Mouse (Mus musculus) liver, embryonic 13.5 days (tissue): ENCODE results near the gene Vmn2r60. TPM values are rescaled to one million over a fixed set of nuclear protein-coding genes. Genes with fewer than 3 reads are reported as not detected.
"Not testable (repeated sequence)": the region's sequence is repeated elsewhere in the genome, so short reads cannot be mapped to it uniquely, and the experiment has no call there.

ENCODE experiments used
- ATAC-seq: fragments of 200-750 bp; cut with Nextera tagmentation; 2 replicates; pipeline ENCODE4 v1.8.0; 2017; ENCODE audit warnings: low read depth, mild to moderate bottlenecking, moderate number of reproducible peaks, moderate library complexity
- DNase-seq: peaks from one replicate; pipeline ENCODE4 v3.0.0; 2022
- H3K27ac ChIP-seq: fragments of 300-500 bp; sonication (generic); 2 replicates; pipeline ENCODE4 v1.5.1; 2015; ENCODE audit warnings: moderate library complexity, mild to moderate bottlenecking, inconsistent platforms
- H3K27me3 ChIP-seq: fragments of 300-500 bp; sonication (generic); 2 replicates; pipeline ENCODE4 v1.6.1; 2015; ENCODE audit warnings: mild to moderate bottlenecking, inconsistent platforms
- H3K36me3 ChIP-seq: fragments of 300-500 bp; sonication (generic); 2 replicates; pipeline ENCODE4 v1.6.1; 2015; ENCODE audit warnings: mild to moderate bottlenecking, inconsistent platforms
- H3K4me1 ChIP-seq: fragments of 300-500 bp; sonication (generic); replicated peaks from 2 replicates; pipeline ENCODE4 v1.6.1; 2015; ENCODE audit warnings: inconsistent platforms
- H3K4me2 ChIP-seq: fragments of 300-500 bp; sonication (generic); 2 replicates; pipeline ENCODE4 v1.6.1; 2015; ENCODE audit warnings: inconsistent platforms, mild to moderate bottlenecking, moderate library complexity
- H3K4me3 ChIP-seq: fragments of 300-500 bp; sonication (generic); replicated peaks from 2 replicates; pipeline ENCODE4 v1.5.1; 2015; ENCODE audit warnings: mild to moderate bottlenecking, inconsistent platforms
- H3K9ac ChIP-seq: fragments of 300-500 bp; sonication (generic); 2 replicates; pipeline ENCODE4 v1.6.1; 2015; ENCODE audit warnings: mild to moderate bottlenecking, inconsistent platforms
- H3K9me3 ChIP-seq: fragments of 300-500 bp; sonication (generic); replicated peaks from 2 replicates; pipeline ENCODE4 v1.6.1; 2016; ENCODE audit warnings: inconsistent platforms
- WGBS: fragments of 180-500 bp; shearing (Covaris S2); methylation state at CpG from one replicate; pipeline ENCODE4 v1.1.7; 2015; ENCODE audit not compliant: insufficient replicate concordance; 5-methylcytosine and 5-hydroxymethylcytosine counted together
- polyA plus RNA-seq: library from polyadenylated mRNA; unstranded; fragments of >200 nt; fragmentation: Nextera tagmentation; extraction: Ambion mirVana; gene quantifications from 2 replicates; pipeline ENCODE4 v1.2.1, GENCODE M21; 2015

Vmn2r60 gene
- not detected in 2 replicates for polyA plus RNA-seq

GRCm38 (mm10) chr7:42107470-42107869, at the start of gene Vmn2r60:
Gene Vmn2r60 (plus strand): TSS chr7:42107770.
- ATAC-seq (no peak), DNase-seq (no peak)
- Histone ChIP-seq H3K9me3 (no peaks in the 10 kb centered on the region), H3K27me3 (no peaks in the 10 kb centered on the region), H3K4me1 (no peaks in the 10 kb centered on the region), H3K4me3 (no peak within 1 kb of the TSS), H3K4me2 (no peak within 1 kb of the TSS), H3K9ac (no peak within 1 kb of the TSS), H3K27ac (no peak within 1 kb of the TSS), H3K36me3 (no peaks in the 10 kb centered on the region)
- 46% methylated on average over 2 of the region's 2 CpGs for WGBS

GRCm38 (mm10) chr7:42058923-42059322, 48.6 kb upstream of the Vmn2r60 start, which contains the start of gene Vmn2r59:
Gene Vmn2r59 (minus strand): TSS chr7:42059023.
- DNase-seq = no peak
- Histone ChIP-seq H3K36me3 (no peaks in the 10 kb centered on the region), H3K27me3 (no peaks in the 10 kb centered on the region), H3K27ac (no peak within 1 kb of the TSS), H3K4me1 (no peaks in the 10 kb centered on the region), H3K4me2 (no peak within 1 kb of the TSS), H3K4me3 (no peak within 1 kb of the TSS), H3K9me3 (no peaks in the 10 kb centered on the region), H3K9ac (no peak within 1 kb of the TSS)
- ATAC-seq = no peak

GRCm38 (mm10) chr7:42107061-42107460, 509 bp upstream of the Vmn2r60 start:
- not testable (repeated sequence) for H3K4me2 ChIP-seq, DNase-seq, H3K9ac ChIP-seq, H3K4me3 ChIP-seq, ATAC-seq, H3K9me3 ChIP-seq, H3K4me1 ChIP-seq, H3K27me3 ChIP-seq, H3K36me3 ChIP-seq, H3K27ac ChIP-seq
- WGBS = 75% methylated on average over 14 of the region's 14 CpGs

Other genes starting within 250 kb of the Vmn2r60 start
- gene Vmn2r58, start 235.1 kb upstream of the Vmn2r60 start, polyA plus RNA-seq = not detected in 2 replicates
- not detected in 2 replicates for gene Vmn2r59, start 48.7 kb upstream of the Vmn2r60 start, polyA plus RNA-seq
- gene Vmn2r61, start 152.3 kb downstream of the Vmn2r60 start, polyA plus RNA-seq = not detected in 2 replicates